Mouse (Mus musculus): Measurements from ENCODE around the gene Epha2.

Gene Epha2

DNA sequence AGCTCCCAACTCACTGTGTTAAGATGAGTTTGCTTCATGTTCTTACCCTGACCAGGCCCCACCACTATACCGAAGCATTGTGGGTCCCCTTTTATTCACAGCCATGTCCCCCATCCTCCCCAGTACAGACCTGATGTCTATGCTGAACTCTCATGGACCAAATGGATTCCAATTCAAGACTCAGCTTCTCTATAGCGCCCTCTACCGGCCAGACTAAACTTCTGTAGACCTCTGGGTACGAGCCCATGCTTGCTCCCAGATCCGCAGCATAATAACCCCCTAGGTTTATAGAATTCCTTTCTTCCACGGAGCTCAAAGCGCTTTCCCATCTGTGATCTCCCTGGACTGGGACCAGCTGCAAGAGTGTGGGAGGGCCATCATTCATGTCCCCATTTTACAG is 59.8 kb downstream of the Epha2 start:
- peak; percentile 80 for TF ChIP-seq CTCF (conservative IDR thresholded peaks at IDR 0.05; ENCODE audit: low read length)
- TF ChIP-seq POU5F1 (IDR thresholded peaks at IDR 0.05; ENCODE audit: borderline replicate concordance, low read length): no peak
- H3K4me1 ChIP-seq (replicated peaks; ENCODE audit: low read depth, low read length): peaks cover 74% of the 10 kb centered on the region
- H3K9me3 ChIP-seq (ENCODE audit: low read length): no peaks in the 10 kb centered on the region; the same call in 1 of the 2 replicates
- H3K4me3 ChIP-seq (replicated peaks; ENCODE audit: low read length): peak overlapping the region; percentile 14; the same call in 1 of the 2 replicates
- H3K27me3 ChIP-seq (ENCODE audit: insufficient read depth, low read length): peaks cover 17% of the 10 kb centered on the region
- H3K36me3 ChIP-seq (ENCODE audit: insufficient read depth, low read length): no peaks in the 10 kb centered on the region

DNA sequence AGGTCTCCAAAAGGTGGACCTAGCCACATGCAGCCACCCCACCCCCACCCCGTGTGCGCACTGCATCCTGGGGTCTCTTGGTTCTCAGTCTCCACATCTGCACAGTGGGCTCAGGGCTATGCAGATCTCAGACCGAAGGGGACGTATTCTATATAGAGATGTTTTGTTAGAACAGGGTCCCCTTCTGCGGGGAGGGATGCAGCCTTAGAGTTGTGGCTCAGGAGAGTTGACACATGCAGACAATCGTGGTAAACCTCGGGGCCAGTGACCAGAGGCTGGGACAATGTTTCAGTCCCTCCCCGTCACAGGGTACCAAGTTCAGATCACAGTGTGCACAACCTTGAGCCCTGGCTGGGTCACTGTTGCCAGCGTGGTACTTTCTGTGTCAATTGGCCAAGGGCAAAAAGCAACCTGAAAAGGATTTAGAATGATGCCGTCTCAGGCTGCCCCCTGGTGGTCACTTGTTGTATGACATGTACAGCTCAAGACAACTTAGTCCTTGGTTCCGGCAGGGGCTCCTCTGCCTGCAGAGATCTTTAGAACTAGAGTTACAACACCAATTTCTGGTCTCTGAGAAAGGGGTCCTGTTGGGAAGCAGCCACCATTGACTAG is 62.0 kb downstream of the Epha2 start:
- peaks cover 22% of the 10 kb centered on the region for H3K27me3 ChIP-seq (ENCODE audit: insufficient read depth, low read length)
- no peaks in the 10 kb centered on the region for H3K36me3 ChIP-seq (ENCODE audit: insufficient read depth, low read length)
- H3K4me1 ChIP-seq (replicated peaks; ENCODE audit: low read depth, low read length): peaks cover 77% of the 10 kb centered on the region
- TF ChIP-seq CTCF (conservative IDR thresholded peaks at IDR 0.05; ENCODE audit: low read length) (peak; percentile 54), NANOG (IDR thresholded peaks at IDR 0.05; ENCODE audit: borderline replicate concordance, low read length) (no peak)
- H3K9me3 ChIP-seq (ENCODE audit: low read length): no peaks in the 10 kb centered on the region
- H3K4me3 ChIP-seq (replicated peaks; ENCODE audit: low read length): peak overlapping the region; percentile 41; the same call in 1 of the 2 replicates

DNA sequence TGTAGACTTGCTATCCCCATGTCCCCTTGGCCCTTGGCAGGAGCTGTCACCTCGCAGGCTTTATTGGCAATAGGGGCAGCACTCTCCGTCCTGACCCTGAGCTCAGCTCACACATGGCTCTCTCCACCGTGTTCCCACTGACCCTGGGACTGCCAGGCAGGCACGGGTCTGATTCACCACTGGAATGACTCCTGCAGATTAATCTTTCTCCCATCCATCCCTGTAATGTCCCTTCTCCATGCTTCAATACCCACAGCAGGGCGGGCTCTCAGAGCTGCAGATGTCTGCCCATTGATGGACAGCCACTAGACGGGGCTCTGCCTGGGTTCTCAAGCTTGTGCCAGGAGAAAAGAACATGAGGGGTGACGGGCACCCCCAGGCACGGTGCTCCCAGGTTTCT is 64.1 kb downstream of the Epha2 start:
- peaks cover 66% of the 10 kb centered on the region for H3K4me1 ChIP-seq (replicated peaks; ENCODE audit: low read depth, low read length)
- TF ChIP-seq POU5F1 (IDR thresholded peaks at IDR 0.05; ENCODE audit: borderline replicate concordance, low read length): no peak
- no peak for TF ChIP-seq CTCF (conservative IDR thresholded peaks at IDR 0.05; ENCODE audit: low read length)
- TF ChIP-seq NANOG (IDR thresholded peaks at IDR 0.05; ENCODE audit: borderline replicate concordance, low read length): no peak
- peaks cover 30% of the 10 kb centered on the region for H3K27me3 ChIP-seq (ENCODE audit: insufficient read depth, low read length)
- no peaks in the 10 kb centered on the region for H3K36me3 ChIP-seq (ENCODE audit: insufficient read depth, low read length)
- no peak overlapping the region for H3K4me3 ChIP-seq (replicated peaks; ENCODE audit: low read length)
- H3K9me3 ChIP-seq (ENCODE audit: low read length): no peaks in the 10 kb centered on the region

- Histone ChIP-seq H3K36me3 (ENCODE audit: insufficient read depth, low read length) (no peaks in the 10 kb centered on the region), H3K9me3 (ENCODE audit: low read length) (no peaks in the 10 kb centered on the region), H3K27me3 (ENCODE audit: insufficient read depth, low read length) (peaks cover 30% of the 10 kb centered on the region), H3K4me3 (replicated peaks; ENCODE audit: low read length) (no peak overlapping the region), H3K4me1 (replicated peaks; ENCODE audit: low read depth, low read length) (peaks cover 66% of the 10 kb centered on the region)
- TF ChIP-seq POU5F1 (IDR thresholded peaks at IDR 0.05; ENCODE audit: borderline replicate concordance, low read length): no peak
- TF ChIP-seq CTCF (conservative IDR thresholded peaks at IDR 0.05; ENCODE audit: low read length): no peak
- no peak for TF ChIP-seq NANOG (IDR thresholded peaks at IDR 0.05; ENCODE audit: borderline replicate concordance, low read length)
These were observed 64.8 kb downstream of the Epha2 start for GRCm38 (mm10) chr4:141365876-141366275.

DNA sequence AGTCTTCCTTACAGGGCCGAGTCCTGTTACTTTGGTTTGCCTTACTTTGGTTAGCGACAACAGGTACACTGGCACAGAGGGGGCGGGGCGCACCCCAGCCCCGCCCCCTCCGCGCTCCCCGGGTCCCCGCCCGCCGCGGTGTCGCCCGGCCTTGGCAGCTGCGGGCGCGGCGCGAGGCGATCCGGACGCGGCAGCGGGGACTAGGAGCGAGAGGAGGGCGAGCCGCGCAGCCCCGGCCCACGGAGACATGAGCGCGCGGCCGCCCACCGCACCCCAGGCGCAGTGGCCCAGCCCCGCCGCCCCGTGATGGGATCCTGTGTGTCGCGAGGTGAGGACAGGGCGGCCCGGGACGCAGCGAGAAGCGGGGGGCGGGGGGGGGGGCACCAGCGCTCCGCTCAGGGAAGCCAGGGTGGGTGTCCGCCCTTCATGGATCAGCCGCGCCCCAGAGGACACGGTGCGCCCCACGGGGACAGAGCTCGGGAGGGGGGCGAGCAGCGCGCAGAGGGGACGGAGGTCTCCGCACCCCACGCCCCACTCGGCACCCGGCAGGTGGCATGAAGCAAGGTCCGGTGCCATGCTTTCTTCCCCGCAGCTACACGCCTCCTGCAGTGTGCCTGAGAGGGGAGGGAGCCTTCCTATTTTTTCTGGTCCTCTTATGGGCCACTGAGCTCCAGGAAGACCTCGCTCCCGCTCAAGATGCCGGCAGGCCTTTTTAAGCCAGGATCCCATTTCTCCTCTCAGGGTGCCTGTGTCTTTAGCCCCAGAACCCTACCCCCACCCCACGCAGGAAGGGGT is 67.2 kb downstream of the Epha2 start, which contains the start of gene Fam131c:
TSS of gene Fam131c (plus strand) at position 224 of the 795 bp plus-strand sequence.
- H3K27me3 ChIP-seq (ENCODE audit: insufficient read depth, low read length): peaks cover 30% of the 10 kb centered on the region
- no peak for TF ChIP-seq POU5F1 (IDR thresholded peaks at IDR 0.05; ENCODE audit: borderline replicate concordance, low read length)
- TF ChIP-seq CTCF (conservative IDR thresholded peaks at IDR 0.05; ENCODE audit: low read length): no peak
- TF ChIP-seq NANOG (IDR thresholded peaks at IDR 0.05; ENCODE audit: borderline replicate concordance, low read length): no peak
- H3K4me1 ChIP-seq (replicated peaks; ENCODE audit: low read depth, low read length): peaks cover 62% of the 10 kb centered on the region
- H3K36me3 ChIP-seq (ENCODE audit: insufficient read depth, low read length): no peaks in the 10 kb centered on the region
- H3K9me3 ChIP-seq (ENCODE audit: low read length): no peaks in the 10 kb centered on the region
- peak within 1 kb of the TSS; percentile 76 for H3K4me3 ChIP-seq (replicated peaks; ENCODE audit: low read length)

DNA sequence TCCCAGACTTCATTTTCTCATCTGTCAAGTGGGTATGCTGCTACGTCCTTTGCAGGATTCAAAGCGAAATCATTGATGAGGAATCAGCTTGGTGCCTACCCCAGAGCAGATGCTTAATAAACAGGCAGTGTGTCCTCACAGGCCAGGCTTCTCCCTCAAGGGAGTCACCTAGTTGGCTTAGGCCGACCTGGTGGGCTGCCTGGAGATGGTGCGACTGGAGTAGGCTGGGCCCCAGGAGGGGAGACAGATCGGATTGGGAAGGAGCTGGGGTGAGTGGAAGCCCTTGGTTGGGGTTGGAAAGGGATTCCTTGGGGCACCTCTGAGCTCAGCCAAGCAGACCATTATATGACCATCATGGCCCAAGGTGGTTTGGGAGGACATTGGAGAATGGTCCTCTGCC is 71.4 kb downstream of the Epha2 start:
- Histone ChIP-seq H3K27me3 (ENCODE audit: insufficient read depth, low read length) (peaks cover 8% of the 10 kb centered on the region; the same call in 1 of the 2 replicates), H3K9me3 (ENCODE audit: low read length) (no peaks in the 10 kb centered on the region), H3K4me1 (replicated peaks; ENCODE audit: low read depth, low read length) (peaks cover 45% of the 10 kb centered on the region), H3K36me3 (ENCODE audit: insufficient read depth, low read length) (no peaks in the 10 kb centered on the region), H3K4me3 (replicated peaks; ENCODE audit: low read length) (no peak overlapping the region)
- no peak for TF ChIP-seq CTCF (conservative IDR thresholded peaks at IDR 0.05; ENCODE audit: low read length)
- TF ChIP-seq NANOG (IDR thresholded peaks at IDR 0.05; ENCODE audit: borderline replicate concordance, low read length): no peak
- TF ChIP-seq POU5F1 (IDR thresholded peaks at IDR 0.05; ENCODE audit: borderline replicate concordance, low read length): no peak
